ENCODE assay signal across 10 mouse cellular contexts in genomic region chr8:72919182-72919902, GRCm38 (mm10).
DNase-seq lines count a peak whose midpoint lies in the region; ATAC-seq and TF ChIP-seq lines count a peak whose summit lies in the region.
"Had no signal": no experiment of that assay in that cellular context is flagged by ENCODE, and none has a peak within 500 bp of the region (broad histone marks: within the 10 kb centered on the region; RNA-seq: fewer than 3 reads in every experiment).

No protein-coding gene starts in this region.

- no peak overlapping the region for H3K4me2 ChIP-seq in kidney, embryonic 16.5 days (replicated peaks; ENCODE audit: low read depth, low read length)
- no peak overlapping the region for H3K4me2 ChIP-seq in embryonic facial prominence, embryonic 15.5 days (replicated peaks)
- no peak overlapping the region for H3K4me2 ChIP-seq in midbrain, embryonic 14.5 days (ENCODE audit: low read length)

- no peak; the same call in none of the 2 replicates for ATAC-seq in cerebellum, adult (ENCODE audit: insufficient number of reproducible peaks, low FRiP score, low TSS enrichment)
- peak; percentile 35; the same call in 1 of the 2 replicates for ATAC-seq in kidney, embryonic 16.5 days (ENCODE audit: low FRiP score, low TSS enrichment)
- no peak for ATAC-seq in embryonic facial prominence, embryonic 15.5 days (ENCODE audit: insufficient number of reproducible peaks, low FRiP score, low TSS enrichment, low read depth)
- ATAC-seq in midbrain, embryonic 14.5 days (ENCODE audit: low FRiP score, low TSS enrichment): peak; percentile 65

- no peak overlapping the region for H3K9ac ChIP-seq in kidney, embryonic 16.5 days (replicated peaks; ENCODE audit: low read length)
- no peak overlapping the region for H3K9ac ChIP-seq in embryonic facial prominence, embryonic 15.5 days
- H3K9ac ChIP-seq in midbrain, embryonic 14.5 days (replicated peaks; ENCODE audit: low read length): no peak overlapping the region
- H3K9ac ChIP-seq: liver, embryonic 14.5 days had no signal

- H3K4me1 ChIP-seq in kidney, embryonic 16.5 days (ENCODE audit: insufficient read depth, low read length): peaks cover 9% of the 10 kb centered on the region; the same call in 1 of the 2 replicates
- no peaks in the 10 kb centered on the region for H3K4me1 ChIP-seq in kidney, adult 2 months (ENCODE audit: control insufficient read depth, insufficient read depth, low read length)
- H3K4me1 ChIP-seq in embryonic facial prominence, embryonic 15.5 days: 0 out of 2 replicates have a peak, but pooled peaks cover 3% of the 10 kb centered on the region
- H3K4me1 ChIP-seq in midbrain, embryonic 14.5 days (ENCODE audit: control insufficient read depth, insufficient read depth, low read length): 0 out of 2 replicates have a peak, but pooled peaks cover 4% of the 10 kb centered on the region

- no peaks in the 10 kb centered on the region for H3K27me3 ChIP-seq in kidney, embryonic 16.5 days (ENCODE audit: insufficient read depth, low read length)
- no peaks in the 10 kb centered on the region for H3K27me3 ChIP-seq in kidney, adult 2 months (replicated peaks; ENCODE audit: control insufficient read depth, insufficient read depth, low read length)
- H3K27me3 ChIP-seq in embryonic facial prominence, embryonic 15.5 days: no peaks in the 10 kb centered on the region
- H3K27me3 ChIP-seq in midbrain, embryonic 14.5 days (ENCODE audit: control insufficient read depth, insufficient read depth, low read length): no peaks in the 10 kb centered on the region

- no peak for TF ChIP-seq CTCF in kidney, adult 2 months (conservative IDR thresholded peaks at IDR 0.05; ENCODE audit: insufficient read depth, insufficient read length, low read depth, low read length)

- peak; percentile 62 to 69 for DNase-seq in cerebellum, postnatal 10 days
- no peak for DNase-seq in kidney, adult 2 months
- DNase-seq in midbrain, embryonic 14.5 days: peak; percentile 58
- no peak for DNase-seq in yolk sac, embryonic 10.5 days (ENCODE audit: low spot score)
- no peak for DNase-seq in spleen, postnatal 36 days (ENCODE audit: low spot score in 2 of 2)

- no peak overlapping the region for H3K4me3 ChIP-seq in kidney, embryonic 16.5 days (ENCODE audit: low read length)
- no peak overlapping the region for H3K4me3 ChIP-seq in kidney, adult 2 months (ENCODE audit: insufficient read depth, low read depth, low read length)
- no peak overlapping the region for H3K4me3 ChIP-seq in embryonic facial prominence, embryonic 15.5 days (replicated peaks)
- H3K4me3 ChIP-seq in midbrain, embryonic 14.5 days (replicated peaks; ENCODE audit: low read depth, low read length): no peak overlapping the region
- H3K4me3 ChIP-seq: erythroblast, embryonic 14.5 days had no signal

- no peak overlapping the region for H3K27ac ChIP-seq in kidney, embryonic 16.5 days (ENCODE audit: low read length)
- H3K27ac ChIP-seq in kidney, adult 2 months (ENCODE audit: insufficient read depth, low read depth, low read length): no peak overlapping the region
- peak overlapping the region; percentile 8; the same call in 1 of the 2 replicates for H3K27ac ChIP-seq in embryonic facial prominence, embryonic 15.5 days (replicated peaks)
- H3K27ac ChIP-seq in midbrain, embryonic 14.5 days (replicated peaks; ENCODE audit: low read depth, low read length): no peak overlapping the region
- H3K27ac ChIP-seq: liver, embryonic 14.5 days had no signal

- WGBS in kidney, embryonic 16.5 days: 54% methylated on average over 2 of the region's 2 CpGs
- WGBS in kidney, adult 2 months: 64% methylated on average over 2 of the region's 2 CpGs
- 42% methylated on average over 2 of the region's 2 CpGs for WGBS in embryonic facial prominence, embryonic 15.5 days
- WGBS in midbrain, embryonic 14.5 days: 30% methylated on average over 2 of the region's 2 CpGs

- no peaks in the 10 kb centered on the region for H3K36me3 ChIP-seq in kidney, embryonic 16.5 days (ENCODE audit: insufficient read depth, low read length)
- H3K36me3 ChIP-seq in kidney, adult 2 months (ENCODE audit: control insufficient read depth, insufficient read depth, low read length): no peaks in the 10 kb centered on the region
- no peaks in the 10 kb centered on the region for H3K36me3 ChIP-seq in embryonic facial prominence, embryonic 15.5 days
- no peaks in the 10 kb centered on the region for H3K36me3 ChIP-seq in midbrain, embryonic 14.5 days (ENCODE audit: control insufficient read depth, insufficient read depth, low read length)

- TF ChIP-seq POLR2A in kidney, adult 2 months (IDR thresholded peaks at IDR 0.05; ENCODE audit: low read depth, low read length): no peak

- no peaks in the 10 kb centered on the region for H3K9me3 ChIP-seq in kidney, embryonic 16.5 days (ENCODE audit: low read length)
- no peaks in the 10 kb centered on the region for H3K9me3 ChIP-seq in embryonic facial prominence, embryonic 15.5 days (replicated peaks)
- no peaks in the 10 kb centered on the region for H3K9me3 ChIP-seq in midbrain, embryonic 14.5 days (ENCODE audit: control insufficient read depth, low read length)

Comparison
In these comparisons a context has a peak if more than half of its experiments do, and no peak if none do; other contexts are left out.
1. DNase-seq: peak in cerebellum, postnatal 10 days (2 of 2) and midbrain, embryonic 14.5 days (single experiment); none in kidney, adult 2 months (single experiment), yolk sac, embryonic 10.5 days (single experiment) and spleen, postnatal 36 days (0 of 2).
2. ATAC-seq: peak in kidney, embryonic 16.5 days (single experiment) and midbrain, embryonic 14.5 days (single experiment); none in cerebellum, adult (single experiment) and embryonic facial prominence, embryonic 15.5 days (single experiment).